ENCODE assay signal across 8 mouse cellular contexts in genomic region chr11:59164384-59164783, GRCm38 (mm10). TPM values are rescaled to one million over a fixed set of nuclear protein-coding genes. Genes with fewer than 3 reads are reported as not detected.
DNase-seq lines count a peak whose midpoint lies in the region; ATAC-seq lines count a peak whose summit lies in the region.

No protein-coding gene starts in this region.

- H3K27me3 ChIP-seq in megakaryocyte, embryonic 14.5 days (replicated peaks) = peaks cover 11% of the 10 kb centered on the region
- H3K27me3 ChIP-seq in forebrain, embryonic 12.5 days = no peaks in the 10 kb centered on the region; the same call in 1 of the 2 replicates
- no peaks in the 10 kb centered on the region for H3K27me3 ChIP-seq in liver, embryonic 11.5 days (replicated peaks; ENCODE audit: control insufficient read depth, insufficient read depth, low read length)
- no peaks in the 10 kb centered on the region for H3K27me3 ChIP-seq in stomach, embryonic 14.5 days (ENCODE audit: control insufficient read depth, insufficient read depth, low read length)

- peaks cover 61% of the 10 kb centered on the region for H3K4me1 ChIP-seq in megakaryocyte, embryonic 14.5 days
- peaks cover 14% of the 10 kb centered on the region for H3K4me1 ChIP-seq in forebrain, embryonic 12.5 days
- peaks cover 30% of the 10 kb centered on the region for H3K4me1 ChIP-seq in liver, embryonic 11.5 days (replicated peaks; ENCODE audit: control insufficient read depth, insufficient read depth, low read length)
- H3K4me1 ChIP-seq in stomach, embryonic 14.5 days (ENCODE audit: control insufficient read depth, insufficient read depth, low read length) = 0 out of 2 replicates have a peak, but pooled peaks cover 5% of the 10 kb centered on the region

- no peaks in the 10 kb centered on the region for H3K36me3 ChIP-seq in megakaryocyte, embryonic 14.5 days (replicated peaks; ENCODE audit: low read length)
- H3K36me3 ChIP-seq in forebrain, embryonic 12.5 days (replicated peaks) = no peaks in the 10 kb centered on the region
- H3K36me3 ChIP-seq in liver, embryonic 11.5 days (ENCODE audit: control insufficient read depth, insufficient read depth, low read length) = no peaks in the 10 kb centered on the region; the same call in 1 of the 2 replicates
- no peaks in the 10 kb centered on the region for H3K36me3 ChIP-seq in stomach, embryonic 14.5 days (ENCODE audit: control insufficient read depth, insufficient read depth, low read length)

- 86% methylated on average over 9 of the region's 9 CpGs for WGBS in forebrain, embryonic 12.5 days
- WGBS in liver, embryonic 11.5 days = 42% methylated on average over 9 of the region's 9 CpGs
- WGBS in stomach, embryonic 14.5 days = 79% methylated on average over 9 of the region's 9 CpGs

- peak overlapping the region; percentile 99; the same call in 1 of the 2 replicates for H3K27ac ChIP-seq in forebrain, embryonic 12.5 days
- H3K27ac ChIP-seq in liver, embryonic 11.5 days (ENCODE audit: low read depth, low read length) = peak overlapping the region; percentile 100
- H3K27ac ChIP-seq in stomach, embryonic 14.5 days (ENCODE audit: low read length) = peak overlapping the region; percentile 98

- H3K9me3 ChIP-seq in megakaryocyte, embryonic 14.5 days = no peaks in the 10 kb centered on the region
- H3K9me3 ChIP-seq in forebrain, embryonic 12.5 days = no peaks in the 10 kb centered on the region
- H3K9me3 ChIP-seq in liver, embryonic 11.5 days (ENCODE audit: control insufficient read depth, low read length) = no peaks in the 10 kb centered on the region
- no peaks in the 10 kb centered on the region for H3K9me3 ChIP-seq in stomach, embryonic 14.5 days (ENCODE audit: control insufficient read depth, low read depth, low read length)

- peak overlapping the region; percentile 99 for H3K4me3 ChIP-seq in megakaryocyte, embryonic 14.5 days (replicated peaks)
- H3K4me3 ChIP-seq in forebrain, embryonic 12.5 days (replicated peaks) = peak overlapping the region; percentile 83; the same call in 1 of the 2 replicates
- H3K4me3 ChIP-seq in liver, embryonic 11.5 days (ENCODE audit: low read depth, low read length) = peak overlapping the region; percentile 77
- H3K4me3 ChIP-seq in stomach, embryonic 14.5 days (ENCODE audit: low read depth, low read length) = peak overlapping the region; percentile 62; the same call in 1 of the 2 replicates

- peak; percentile 64 for DNase-seq in liver, embryonic 11.5 days (ENCODE audit: low spot score)
- DNase-seq in urinary bladder, adult 2 months (ENCODE audit: low spot score) = no peak
- DNase-seq in retina, postnatal 1 day = no peak
- no peak for DNase-seq in kidney, postnatal 10 days

- no peak overlapping the region for H3K9ac ChIP-seq in forebrain, embryonic 12.5 days
- peak overlapping the region; percentile 94 for H3K9ac ChIP-seq in liver, embryonic 11.5 days (ENCODE audit: low read depth, low read length)
- H3K9ac ChIP-seq in stomach, embryonic 14.5 days (replicated peaks; ENCODE audit: low read depth, low read length) = no peak overlapping the region

- H3K4me2 ChIP-seq in forebrain, embryonic 12.5 days = peak overlapping the region; percentile 61
- H3K4me2 ChIP-seq in liver, embryonic 11.5 days = peak overlapping the region; percentile 92
- H3K4me2 ChIP-seq in stomach, embryonic 14.5 days (replicated peaks; ENCODE audit: low read depth, low read length) = peak overlapping the region; percentile 57

- no peak for ATAC-seq in megakaryocyte, adult 5-6 weeks (ENCODE audit: poor library complexity, severe bottlenecking)
- no peak for ATAC-seq in forebrain, embryonic 12.5 days (ENCODE audit: low FRiP score)
- peak; percentile 80 for ATAC-seq in liver, embryonic 11.5 days (replicated peaks; ENCODE audit: low FRiP score)
- ATAC-seq in stomach, embryonic 14.5 days (ENCODE audit: insufficient number of reproducible peaks, insufficient read depth, low FRiP score, low read depth) = no peak

RNA-seq across cellular contexts. Expression of gene Iba57, which starts 0.8 kb away (rescaled TPM):
- polyA plus RNA-seq in megakaryocyte, embryonic 14.5 days (2012; ENCODE audit: insufficient read depth, low replicate concordance) = 2.5 TPM in 1 of 2 replicates, not detected in the other
- 0.71 and 1.2 TPM in 2 replicates for total RNA-seq in megakaryocyte, adult 5-6 weeks (2015)
- 1.1 and 2.4 TPM in 2 replicates for total RNA-seq in megakaryocyte, adult 5-6 weeks (2017)
- 5.9 and 6.6 TPM in 2 replicates for polyA plus RNA-seq in forebrain, embryonic 12.5 days (2016; fragmentation: Nextera tagmentation; extraction: Ambion mirVana)
- 6.8 and 6.9 TPM in 2 replicates for polyA plus RNA-seq in liver, embryonic 11.5 days (2014; fragmentation: Nextera tagmentation; extraction: Ambion mirVana)
- 1.8 and 2.6 TPM in 2 replicates for polyA plus RNA-seq in stomach, embryonic 14.5 days (2014; fragmentation: Nextera tagmentation; extraction: Ambion mirVana)
- polyA plus RNA-seq in urinary bladder, adult 2 months (2012; rRNA removed) = 3.8 and 4.0 TPM in 2 replicates

RNA-seq across cellular contexts. Expression of gene Gjc2, which starts 18.6 kb away (rescaled TPM):
- polyA plus RNA-seq in megakaryocyte, embryonic 14.5 days (2012; ENCODE audit: insufficient read depth, low replicate concordance) = 0.03 TPM in 1 of 2 replicates, not detected in the other
- not detected in 2 replicates for total RNA-seq in megakaryocyte, adult 5-6 weeks (2015)
- total RNA-seq in megakaryocyte, adult 5-6 weeks (2017) = not detected in 2 replicates
- 0.09 and 0.26 TPM in 2 replicates for polyA plus RNA-seq in forebrain, embryonic 12.5 days (2016; fragmentation: Nextera tagmentation; extraction: Ambion mirVana)
- 0.07 TPM in 1 of 2 replicates, not detected in the other for polyA plus RNA-seq in liver, embryonic 11.5 days (2014; fragmentation: Nextera tagmentation; extraction: Ambion mirVana)
- polyA plus RNA-seq in stomach, embryonic 14.5 days (2014; fragmentation: Nextera tagmentation; extraction: Ambion mirVana) = 0.36 TPM in 1 of 2 replicates, not detected in the other
- polyA plus RNA-seq in urinary bladder, adult 2 months (2012; rRNA removed) = 8.9 and 9.5 TPM in 2 replicates

RNA-seq across cellular contexts. Expression of gene Guk1, which starts 27.6 kb away (rescaled TPM):
- polyA plus RNA-seq in megakaryocyte, embryonic 14.5 days (2012; ENCODE audit: insufficient read depth, low replicate concordance) = 19.3 TPM in 1 of 2 replicates, not detected in the other
- total RNA-seq in megakaryocyte, adult 5-6 weeks (2015) = 20.6 and 25.1 TPM in 2 replicates
- 13.8 and 20.1 TPM in 2 replicates for total RNA-seq in megakaryocyte, adult 5-6 weeks (2017)
- 83.4 and 95.5 TPM in 2 replicates for polyA plus RNA-seq in forebrain, embryonic 12.5 days (2016; fragmentation: Nextera tagmentation; extraction: Ambion mirVana)
- 131 and 134 TPM in 2 replicates for polyA plus RNA-seq in liver, embryonic 11.5 days (2014; fragmentation: Nextera tagmentation; extraction: Ambion mirVana)
- polyA plus RNA-seq in stomach, embryonic 14.5 days (2014; fragmentation: Nextera tagmentation; extraction: Ambion mirVana) = 124 and 130 TPM in 2 replicates
- polyA plus RNA-seq in urinary bladder, adult 2 months (2012; rRNA removed) = 99.0 and 118 TPM in 2 replicates

RNA-seq across cellular contexts. Expression of gene Obscn, which starts 28.2 kb away (rescaled TPM):
- 9.6 and 10.4 TPM in 2 replicates for polyA plus RNA-seq in megakaryocyte, embryonic 14.5 days (2012; ENCODE audit: insufficient read depth, low replicate concordance)
- not detected in 2 replicates for total RNA-seq in megakaryocyte, adult 5-6 weeks (2015)
- not detected in 2 replicates for total RNA-seq in megakaryocyte, adult 5-6 weeks (2017)
- polyA plus RNA-seq in forebrain, embryonic 12.5 days (2016; fragmentation: Nextera tagmentation; extraction: Ambion mirVana) = not detected in 2 replicates
- 0.64 and 1.2 TPM in 2 replicates for polyA plus RNA-seq in liver, embryonic 11.5 days (2014; fragmentation: Nextera tagmentation; extraction: Ambion mirVana)
- polyA plus RNA-seq in stomach, embryonic 14.5 days (2014; fragmentation: Nextera tagmentation; extraction: Ambion mirVana) = 0.69 and 0.75 TPM in 2 replicates
- polyA plus RNA-seq in urinary bladder, adult 2 months (2012; rRNA removed) = 0.14 and 0.22 TPM in 2 replicates

RNA-seq across cellular contexts. Expression of gene Mrpl55, which starts 37.9 kb away (rescaled TPM):
- polyA plus RNA-seq in megakaryocyte, embryonic 14.5 days (2012; ENCODE audit: insufficient read depth, low replicate concordance) = 22.0 and 34.5 TPM in 2 replicates
- 14.7 and 17.6 TPM in 2 replicates for total RNA-seq in megakaryocyte, adult 5-6 weeks (2015)
- total RNA-seq in megakaryocyte, adult 5-6 weeks (2017) = 35.3 and 36.2 TPM in 2 replicates
- polyA plus RNA-seq in forebrain, embryonic 12.5 days (2016; fragmentation: Nextera tagmentation; extraction: Ambion mirVana) = 88.9 and 93.6 TPM in 2 replicates
- 104 and 106 TPM in 2 replicates for polyA plus RNA-seq in liver, embryonic 11.5 days (2014; fragmentation: Nextera tagmentation; extraction: Ambion mirVana)
- polyA plus RNA-seq in stomach, embryonic 14.5 days (2014; fragmentation: Nextera tagmentation; extraction: Ambion mirVana) = 92.3 and 103 TPM in 2 replicates
- polyA plus RNA-seq in urinary bladder, adult 2 months (2012; rRNA removed) = 35.2 and 35.4 TPM in 2 replicates
